Mouse (Mus musculus) induced T-regulatory cell, adult 2 months (primary cell): ENCODE results near the gene Gfod2.
A peak's percentile ranks its signal among the peaks of the same experiment; 100 is the strongest.

ENCODE experiments used
- DNase-seq: peaks from one replicate; pipeline ENCODE4 v3.0.0-alpha.2; 2012; ENCODE audit warnings: low read depth

Gene Gfod2

DNA sequence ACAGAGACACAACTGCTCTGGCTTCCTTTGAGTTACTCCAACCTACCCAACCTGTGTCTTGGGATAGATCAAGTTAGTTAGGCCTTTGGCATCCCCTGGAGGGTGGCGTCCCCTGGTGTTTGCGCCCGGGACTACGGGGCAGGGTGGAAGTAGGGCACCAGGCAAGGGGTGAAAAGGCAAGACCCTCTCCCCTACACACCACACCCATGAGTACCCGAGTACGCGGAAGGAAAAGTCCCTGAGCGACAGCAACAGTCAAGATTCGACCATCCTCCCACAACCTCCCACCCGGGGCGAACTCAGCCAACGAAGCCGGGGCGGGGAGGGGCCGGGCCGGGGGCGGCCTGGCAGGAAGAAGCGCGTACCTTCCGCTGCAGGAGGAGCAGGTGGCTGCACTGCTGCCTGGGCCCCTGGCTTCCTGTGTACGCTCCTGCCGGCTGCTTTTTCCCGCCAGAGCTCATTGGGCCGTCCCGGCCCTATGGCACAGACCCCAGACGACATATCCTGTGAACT lies 72.6 kb downstream of the Gfod2 start, which contains the start of gene Carmil2:
Gene Carmil2 (plus strand): TSS at position 479 of the 513 bp plus-strand sequence.
- peak; percentile 92 for DNase-seq

GRCm38 (mm10) chr8:105685325-105685724 lies 73.1 kb downstream of the Gfod2 start:
- DNase-seq: no peak

DNA sequence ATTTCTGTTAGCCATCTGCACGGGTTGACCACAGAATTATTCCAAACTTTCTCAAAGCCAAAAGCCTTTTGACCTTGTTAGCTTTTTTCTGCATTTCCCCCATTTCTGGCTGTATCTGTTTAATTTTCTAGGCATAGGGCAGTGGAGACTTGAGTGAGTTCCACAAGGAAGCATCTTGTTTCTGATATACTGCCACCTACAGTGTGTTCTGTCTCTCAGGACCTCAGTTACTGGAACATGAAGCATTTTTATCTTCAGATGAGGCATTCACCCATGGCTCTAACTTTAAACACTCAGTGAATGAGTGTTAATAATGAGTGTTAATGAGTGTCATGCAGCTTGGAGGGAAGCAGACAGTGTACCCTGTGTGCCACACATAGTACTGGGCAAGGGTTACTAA lies 80.6 kb downstream of the Gfod2 start:
- DNase-seq: no peak
